Mouse (Mus musculus) G1E (cell line): ENCODE measurements around the gene Sgcd.

Source experiments
- CTCF ChIP-seq: IDR thresholded peaks from 2 replicates; pipeline ENCODE4 v1.5.1; 2012; ENCODE audit warnings: low read depth, low read length, inconsistent platforms, mixed read lengths
- GATA1 ChIP-seq: IDR thresholded peaks from 2 replicates; pipeline ENCODE4 v1.6.1; 2012; ENCODE audit warnings: borderline replicate concordance, low read length, inconsistent platforms, mixed read lengths
- POLR2AphosphoS5 ChIP-seq: IDR thresholded peaks from 2 replicates; pipeline ENCODE4 v1.6.1; 2012; ENCODE audit warnings: low read depth, low read length, inconsistent platforms; ENCODE audit not compliant: insufficient replicate concordance
- TAL1 ChIP-seq: conservative IDR thresholded peaks from 2 replicates; pipeline ENCODE4 v1.6.1; 2012; ENCODE audit warnings: low read depth, low read length, inconsistent platforms, mixed read lengths

DNA sequence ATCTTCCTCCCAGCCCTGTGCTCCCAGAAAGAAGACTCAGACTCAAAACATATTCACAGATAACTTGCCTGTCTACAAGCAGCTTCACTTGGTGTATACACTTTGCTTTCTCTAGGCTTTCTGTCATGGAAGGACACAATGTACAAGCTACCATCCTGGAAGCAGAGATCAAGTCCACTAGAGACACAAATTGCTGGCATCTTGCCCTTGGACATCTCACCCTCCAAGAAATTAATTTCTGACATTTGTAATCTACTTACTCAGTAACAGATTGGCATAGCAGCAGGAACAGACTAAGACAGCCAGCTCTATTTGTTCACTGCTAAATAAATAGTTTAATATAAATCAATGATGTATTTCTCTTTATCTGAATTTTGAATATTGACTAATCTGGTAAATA, 342.9 kb downstream of the Sgcd start:
- TF ChIP-seq CTCF (no peak), TAL1 (no peak), GATA1 (no peak), POLR2AphosphoS5 (no peak)
